Mouse (Mus musculus) C2C12 (cell line): ENCODE data around the gene Cdc16.

Experiments
- CTCF ChIP-seq: IDR thresholded peaks from one replicate; pipeline ENCODE4 v1.5.1; 2011; ENCODE audit not compliant: control insufficient read depth, insufficient read depth, insufficient read length
- MAX ChIP-seq: IDR thresholded peaks from one replicate; pipeline ENCODE4 v1.6.1; 2011; ENCODE audit warnings: mild to moderate bottlenecking, control low read depth
- MYOD1 ChIP-seq: IDR thresholded peaks from one replicate; pipeline ENCODE4 v1.6.1; 2011; ENCODE audit warnings: low read depth; ENCODE audit not compliant: control insufficient read depth, insufficient read length
- MYOG ChIP-seq: IDR thresholded peaks from one replicate; pipeline ENCODE4 v1.6.1; 2011; ENCODE audit not compliant: control insufficient read depth, insufficient read length; ENCODE audit errors: extremely low read depth
- USF1 ChIP-seq: IDR thresholded peaks from one replicate; pipeline ENCODE4 v1.6.1; 2011; ENCODE audit warnings: low read depth, mild to moderate bottlenecking, control low read depth, moderate library complexity

DNA sequence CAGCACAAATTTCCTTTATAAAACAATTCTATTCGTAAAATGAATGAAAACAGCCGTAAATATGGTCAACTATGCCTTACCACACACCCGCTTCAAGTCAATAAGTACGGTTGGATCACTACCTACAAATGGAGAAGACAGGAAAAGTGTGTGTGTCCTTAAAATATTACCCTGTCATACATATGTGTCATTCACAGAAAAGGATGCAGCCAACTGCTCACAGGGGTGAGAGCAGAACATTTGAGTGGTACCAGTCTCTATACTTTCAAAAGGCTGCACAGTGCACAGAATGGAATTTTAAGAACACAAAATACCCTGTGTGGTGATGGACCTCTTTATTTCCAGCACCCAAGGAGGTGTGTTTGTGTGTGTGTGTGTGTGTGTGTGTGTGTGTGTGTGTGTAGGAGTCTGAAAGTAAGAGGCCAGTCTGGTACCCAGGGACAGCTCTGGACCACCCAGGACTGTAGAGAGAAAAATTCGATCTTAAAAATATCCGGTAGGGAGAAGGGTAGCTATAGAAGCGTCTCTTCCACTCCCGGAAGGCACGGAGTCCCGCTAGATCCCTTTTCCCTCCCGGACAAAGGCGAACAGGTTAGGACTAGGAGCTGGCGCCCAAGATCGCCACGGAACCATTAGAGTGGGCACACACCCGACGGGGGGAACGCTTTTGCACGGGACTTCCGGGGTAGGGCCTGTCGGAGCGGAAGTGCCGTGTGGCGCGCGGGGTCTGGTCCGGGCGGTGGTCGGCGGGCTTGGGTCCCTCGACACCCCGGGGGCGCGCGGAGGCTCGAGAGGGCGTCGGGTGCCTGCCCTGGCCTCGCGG is at the start of gene Cdc16:
- TF ChIP-seq CTCF (no peak), USF1 (no peak), MYOD1 (no peak), MAX (no peak), MYOG (no peak)
